Mouse (Mus musculus) limb, embryonic 14.5 days (tissue): ENCODE measurements around the gene Ly6c1. TPM values are rescaled to one million over a fixed set of nuclear protein-coding genes. Genes with fewer than 3 reads are reported as not detected.

Experiments
- polyA plus RNA-seq, 2 experiments: library from polyadenylated mRNA; depleted of rRNA in 1 of 2; stranded (reverse) in 1 of 2; unstranded in 1 of 2; fragments of >200 nt; fragmentation: Nextera tagmentation in 1 of 2; extraction: Ambion mirVana in 1 of 2; gene quantifications; 2 replicates each; pipeline versions ENCODE4 v1.2.1 to v1.2.3; 2012 to 2014

Gene Ly6c1
- polyA plus RNA-seq, 2 experiments: 8.8 to 12.2 TPM

Other genes starting within 250 kb of the Ly6c1 start
- not detected in 2 replicates for gene Gml2, start 229.8 kb downstream of the Ly6c1 start, polyA plus RNA-seq (2012; rRNA removed)
- gene Gml2, start 229.8 kb downstream of the Ly6c1 start, polyA plus RNA-seq (2014; fragmentation: Nextera tagmentation; extraction: Ambion mirVana): not detected in 2 replicates
- gene 2010109I03Rik, start 151.8 kb downstream of the Ly6c1 start, polyA plus RNA-seq (2012; rRNA removed): not detected in 2 replicates
- not detected in 2 replicates for gene 2010109I03Rik, start 151.8 kb downstream of the Ly6c1 start, polyA plus RNA-seq (2014; fragmentation: Nextera tagmentation; extraction: Ambion mirVana)
- not detected in 2 replicates for gene Ly6i, start 65.4 kb downstream of the Ly6c1 start, polyA plus RNA-seq (2012; rRNA removed)
- gene Ly6i, start 65.4 kb downstream of the Ly6c1 start, polyA plus RNA-seq (2014; fragmentation: Nextera tagmentation; extraction: Ambion mirVana): 0.23 TPM in 1 of 2 replicates, not detected in the other
- 1.7 and 2.5 TPM in 2 replicates for gene Ly6a, start 50.8 kb downstream of the Ly6c1 start, polyA plus RNA-seq (2012; rRNA removed)
- 3.1 and 4.0 TPM in 2 replicates for gene Ly6a, start 50.8 kb downstream of the Ly6c1 start, polyA plus RNA-seq (2014; fragmentation: Nextera tagmentation; extraction: Ambion mirVana)
- 0.77 and 1.5 TPM in 2 replicates for gene Ly6c2, start 63.1 kb upstream of the Ly6c1 start, polyA plus RNA-seq (2012; rRNA removed)
- 0.57 and 1.4 TPM in 2 replicates for gene Ly6c2, start 63.1 kb upstream of the Ly6c1 start, polyA plus RNA-seq (2014; fragmentation: Nextera tagmentation; extraction: Ambion mirVana)
- gene Ly6g, start 106.4 kb upstream of the Ly6c1 start, polyA plus RNA-seq (2012; rRNA removed): 0.06 and 0.14 TPM in 2 replicates
- 0.29 TPM in 1 of 2 replicates, not detected in the other for gene Ly6g, start 106.4 kb upstream of the Ly6c1 start, polyA plus RNA-seq (2014; fragmentation: Nextera tagmentation; extraction: Ambion mirVana)
- not detected in 2 replicates for gene BC025446, start 167.5 kb upstream of the Ly6c1 start, polyA plus RNA-seq (2012; rRNA removed)
- gene BC025446, start 167.5 kb upstream of the Ly6c1 start, polyA plus RNA-seq (2014; fragmentation: Nextera tagmentation; extraction: Ambion mirVana): not detected in 2 replicates
- gene Ly6f, start 219.6 kb upstream of the Ly6c1 start, polyA plus RNA-seq (2012; rRNA removed): not detected in 2 replicates
- gene Ly6f, start 219.6 kb upstream of the Ly6c1 start, polyA plus RNA-seq (2014; fragmentation: Nextera tagmentation; extraction: Ambion mirVana): not detected in 2 replicates